Mouse (Mus musculus): Measurements from ENCODE around the gene Gigyf2.

GRCm38 (mm10) chr1:87456425-87456824 is 129.6 kb downstream of the Gigyf2 start:
- TF ChIP-seq POLR2A (IDR thresholded peaks at IDR 0.05; ENCODE audit: borderline replicate concordance, low read depth, low read length) (no peak), CTCF (IDR thresholded peaks at IDR 0.05; ENCODE audit: low read depth, low read length) (no peak)
